Mouse (Mus musculus): ENCODE measurements around the gene Pofut2.

Gene Pofut2

DNA sequence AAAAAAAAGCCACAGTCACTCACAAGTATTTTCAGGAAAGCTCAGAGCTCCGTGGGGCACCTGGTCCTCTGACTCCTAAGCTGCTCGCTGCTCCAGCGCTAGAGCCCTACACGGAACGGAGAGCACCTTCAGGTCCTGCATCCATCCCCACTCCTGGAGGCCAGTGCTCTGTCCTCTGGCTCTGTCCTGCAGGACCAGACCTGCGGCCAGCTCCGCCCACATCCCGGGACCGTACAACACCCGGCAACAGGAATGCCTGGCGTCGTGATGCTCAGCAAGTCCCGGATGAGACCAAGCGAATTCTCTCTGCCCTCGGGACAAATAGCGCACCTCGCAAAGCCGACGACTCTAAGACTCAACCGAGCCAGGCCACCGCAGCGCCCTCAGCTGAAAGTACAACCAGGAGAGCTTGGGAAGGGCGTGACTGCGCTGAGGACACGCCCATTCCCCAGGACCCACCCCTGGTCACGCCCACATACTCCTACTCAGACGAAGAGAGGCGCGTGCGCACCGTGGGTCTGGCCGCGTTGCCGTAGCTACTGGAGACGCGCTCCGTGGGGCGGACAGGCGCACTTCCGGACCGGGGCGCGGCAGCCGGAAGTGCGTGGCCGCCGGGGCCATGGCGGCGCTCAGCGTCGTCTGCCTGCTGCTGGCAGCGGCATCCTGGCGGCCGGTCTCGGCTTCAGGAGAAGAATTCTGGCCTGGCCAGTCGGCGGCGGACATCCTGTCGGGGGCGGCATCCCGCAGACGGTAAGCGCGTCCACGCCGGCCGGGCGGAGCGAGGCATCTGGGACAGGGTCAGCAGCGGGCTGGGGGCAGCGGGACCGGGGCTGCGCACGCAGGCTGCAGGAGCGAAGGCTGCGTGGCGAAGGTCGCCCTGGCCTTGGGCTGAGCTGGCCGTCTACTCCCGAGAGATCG is at the start of gene Pofut2:
Gene Pofut2, plus strand, starts transcription at position 515 of the 918 bp plus-strand sequence.
- DNase-seq (ENCODE audit: low spot score): peak; percentile 96

DNA sequence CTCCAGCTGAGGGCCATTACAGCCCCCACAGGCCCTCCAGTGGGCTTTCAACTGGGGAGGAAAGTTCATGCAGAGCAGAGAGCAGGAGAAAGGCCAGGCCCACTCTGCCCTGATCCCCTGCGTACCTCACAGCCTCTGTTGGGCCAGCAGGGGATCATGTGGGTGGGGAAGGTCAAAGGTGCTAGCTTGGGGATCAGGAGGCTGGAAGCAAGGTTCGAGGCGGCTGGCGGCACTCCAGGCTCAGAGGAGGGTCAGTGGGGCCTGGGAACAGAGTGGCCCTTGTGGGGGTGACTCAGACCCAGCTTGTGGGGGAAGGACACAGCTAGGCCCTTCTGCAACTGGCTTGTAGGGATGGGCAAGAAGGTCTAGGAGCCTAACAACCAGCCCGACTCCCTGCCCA is 49.8 kb upstream of the Pofut2 start:
- DNase-seq (ENCODE audit: low spot score): no peak

DNA sequence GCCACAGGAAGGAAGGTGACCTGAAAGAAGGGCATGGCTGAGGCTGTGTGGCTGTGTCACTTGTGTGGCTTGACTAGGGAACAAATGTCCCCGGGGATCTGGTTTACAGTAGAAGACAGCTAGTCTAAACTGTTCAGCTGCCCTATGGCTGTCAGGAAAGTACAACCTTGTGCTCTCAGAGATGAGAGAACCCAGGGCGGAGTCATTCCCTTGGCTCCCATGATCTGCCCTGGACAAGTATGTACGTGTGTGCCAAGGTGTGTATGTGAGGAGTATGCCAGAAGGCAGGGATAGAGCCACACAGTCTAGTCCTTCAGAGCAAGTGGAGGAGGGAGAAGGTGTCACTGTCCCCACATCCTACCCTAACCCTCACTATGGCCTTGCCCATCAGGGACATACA is 48.4 kb upstream of the Pofut2 start:
- no peak for DNase-seq (ENCODE audit: low spot score)

- peak; percentile 29 for DNase-seq (ENCODE audit: low spot score)
Observed at GRCm38 (mm10) chr10:77211116-77211570, 47.9 kb upstream of the Pofut2 start.

GRCm38 (mm10) chr10:77212354-77213120 is 46.5 kb upstream of the Pofut2 start:
- no peak for DNase-seq (ENCODE audit: low spot score)

GRCm38 (mm10) chr10:77213483-77213882 is 45.5 kb upstream of the Pofut2 start:
- no peak for DNase-seq (ENCODE audit: low spot score)

- DNase-seq (ENCODE audit: low spot score): no peak
Observed at GRCm38 (mm10) chr10:77214586-77214985, 44.4 kb upstream of the Pofut2 start.

GRCm38 (mm10) chr10:77215641-77216040 is 43.4 kb upstream of the Pofut2 start:
- DNase-seq (ENCODE audit: low spot score): no peak

GRCm38 (mm10) chr10:77216313-77216712 is 42.7 kb upstream of the Pofut2 start:
- no peak for DNase-seq (ENCODE audit: low spot score)

GRCm38 (mm10) chr10:77217155-77217731 is 41.8 kb upstream of the Pofut2 start:
- DNase-seq (ENCODE audit: low spot score): no peak

DNA sequence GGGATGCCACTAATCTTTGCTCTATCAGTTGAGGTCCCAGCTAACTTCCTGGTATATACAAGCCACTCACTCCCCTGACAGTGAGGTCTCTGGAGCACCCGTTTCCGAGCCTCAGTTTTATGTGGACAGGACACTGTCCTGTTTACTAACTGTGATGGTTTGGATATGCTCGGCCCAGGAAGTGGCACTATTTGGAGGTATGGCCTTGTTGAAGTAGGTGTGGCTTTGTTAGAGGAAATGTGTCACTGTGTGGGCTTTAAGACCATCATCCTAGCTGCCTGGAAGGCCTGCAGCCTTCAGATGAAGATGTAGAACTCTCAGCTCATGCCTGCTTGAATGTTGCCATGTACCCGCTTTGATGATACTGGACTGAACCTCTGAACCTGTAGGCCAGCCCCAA is 41.0 kb upstream of the Pofut2 start:
- no peak for DNase-seq (ENCODE audit: low spot score)

GRCm38 (mm10) chr10:77219411-77220025 is 39.5 kb upstream of the Pofut2 start:
- DNase-seq (ENCODE audit: low spot score): no peak

DNA sequence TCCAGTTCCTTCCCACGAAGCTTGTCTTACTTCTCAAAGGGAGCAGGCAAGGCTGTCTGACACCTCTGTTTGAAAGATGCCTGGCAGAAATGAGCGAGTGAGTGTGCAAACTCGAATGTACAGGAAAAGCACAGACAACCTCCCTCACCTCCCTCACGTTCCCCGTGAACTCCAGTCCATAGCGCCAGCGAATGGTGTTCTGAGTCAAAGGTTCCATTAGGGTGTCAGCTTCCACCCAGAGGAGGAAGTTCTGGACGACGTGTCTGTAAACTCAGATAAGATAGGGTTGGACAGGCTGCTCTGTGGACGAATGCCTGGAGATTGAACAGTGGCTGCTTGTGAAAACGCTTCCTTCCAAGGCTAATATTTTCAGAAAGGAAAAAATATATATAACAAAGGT is 37.9 kb upstream of the Pofut2 start:
- DNase-seq (ENCODE audit: low spot score): peak; percentile 43

DNA sequence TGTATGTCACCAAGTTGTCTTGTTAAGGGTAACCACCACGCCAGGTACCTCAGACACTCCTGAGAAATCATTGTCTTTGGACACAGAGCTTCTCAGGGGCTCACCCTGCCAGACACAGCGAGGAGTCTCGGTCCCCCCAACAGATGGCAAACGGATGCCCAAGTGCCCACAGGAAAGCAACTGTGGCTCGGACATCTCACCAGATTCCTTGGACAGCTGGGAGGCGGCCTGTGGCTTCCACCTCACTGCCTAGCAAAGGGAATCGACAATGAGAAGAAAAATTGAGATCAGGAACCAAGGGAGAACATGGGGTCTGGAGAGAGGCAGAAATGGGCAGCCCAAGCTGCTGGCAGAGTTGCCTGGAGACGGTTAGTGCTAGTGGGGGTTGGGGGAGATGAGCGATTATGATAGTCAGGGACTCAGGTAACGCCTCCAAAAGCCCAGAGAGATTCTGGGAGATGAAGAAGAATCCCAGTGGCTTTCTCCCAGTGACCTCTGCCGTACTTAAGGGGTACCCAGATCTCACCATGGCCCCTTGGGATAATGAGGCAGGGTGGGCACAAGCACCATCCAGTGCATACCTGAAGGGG is 36.0 kb upstream of the Pofut2 start:
- no peak for DNase-seq (ENCODE audit: low spot score)

- no peak for DNase-seq (ENCODE audit: low spot score)
Observed at GRCm38 (mm10) chr10:77224390-77224789, 34.6 kb upstream of the Pofut2 start.

- DNase-seq (ENCODE audit: low spot score): peak; percentile 43
Observed at GRCm38 (mm10) chr10:77225414-77225813, 33.6 kb upstream of the Pofut2 start.

- DNase-seq (ENCODE audit: low spot score): no peak
Observed at GRCm38 (mm10) chr10:77225995-77226688, 32.9 kb upstream of the Pofut2 start.

GRCm38 (mm10) chr10:77226691-77227367 is 32.2 kb upstream of the Pofut2 start:
- DNase-seq (ENCODE audit: low spot score): no peak

DNA sequence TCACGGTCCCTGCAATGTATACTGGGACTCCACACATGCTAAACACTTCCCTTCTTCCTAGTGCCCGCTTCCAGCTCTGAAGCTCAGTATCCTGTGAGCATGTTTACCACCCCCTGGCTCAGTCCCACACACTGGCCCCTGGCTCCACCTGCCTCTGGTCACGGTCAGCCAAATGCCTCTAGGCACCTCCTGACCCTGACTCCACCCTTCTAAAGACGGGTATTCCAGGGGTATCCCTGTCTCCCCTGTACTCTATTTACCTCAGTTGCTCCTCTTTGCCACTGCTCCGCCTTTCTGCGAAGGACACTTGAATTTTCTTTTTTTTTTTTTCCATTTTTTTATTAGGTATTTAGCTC is 31.7 kb upstream of the Pofut2 start:
- DNase-seq (ENCODE audit: low spot score): no peak

Measured in spleen, adult 12 weeks (tissue).